Mouse (Mus musculus): Measurements from ENCODE around the gene Hebp1. TPM values are rescaled to one million over a fixed set of nuclear protein-coding genes. Genes with fewer than 3 reads are reported as not detected.

Gene Hebp1
- 3.1 and 3.3 TPM in 2 replicates for polyA plus RNA-seq (2014; fragmentation: Nextera tagmentation; extraction: Ambion mirVana)

- peak; percentile 92 for ATAC-seq (ENCODE audit: low FRiP score)
- peak within 1 kb of the TSS; percentile 96 for H3K4me2 ChIP-seq (replicated peaks)
- WGBS, result 2% methylated on average over 52 of the region's 52 CpGs
Observed at GRCm38 (mm10) chr6:135197921-135198532, at the start of gene Hebp1, which contains the start of gene Fam234b. Gene Hebp1 (minus strand): TSS chr6:135198022. Gene Fam234b (plus strand): TSS chr6:135197977.

GRCm38 (mm10) chr6:135245586-135245985 is 47.8 kb upstream of the Hebp1 start:
- Histone ChIP-seq H3K27me3 (ENCODE audit: control insufficient read depth, insufficient read depth, low read length) (no peaks in the 10 kb centered on the region), H3K9ac (no peak overlapping the region), H3K36me3 (replicated peaks; ENCODE audit: control insufficient read depth, insufficient read depth) (no peaks in the 10 kb centered on the region), H3K4me1 (replicated peaks; ENCODE audit: control insufficient read depth, insufficient read depth, low read length) (peaks cover 5% of the 10 kb centered on the region), H3K4me2 (replicated peaks) (no peak overlapping the region), H3K27ac (no peak overlapping the region), H3K9me3 (ENCODE audit: control insufficient read depth, low read length) (no peaks in the 10 kb centered on the region), H3K4me3 (replicated peaks; ENCODE audit: low read length) (no peak overlapping the region)
- ATAC-seq (ENCODE audit: low FRiP score) (no peak), DNase-seq (ENCODE audit: low spot score) (no peak)
- 51% methylated on average over 8 of the region's 8 CpGs for WGBS

More at GRCm38 (mm10) chr6:135197921-135198532, at the start of gene Hebp1, which contains the start of gene Fam234b:
- no peaks in the 10 kb centered on the region for H3K36me3 ChIP-seq (replicated peaks; ENCODE audit: control insufficient read depth, insufficient read depth)
- H3K9me3 ChIP-seq (ENCODE audit: control insufficient read depth, low read length), result no peaks in the 10 kb centered on the region
- H3K4me1 ChIP-seq (replicated peaks; ENCODE audit: control insufficient read depth, insufficient read depth, low read length), result peaks cover 29% of the 10 kb centered on the region
- peak within 1 kb of the TSS; percentile 90 for H3K4me3 ChIP-seq (replicated peaks; ENCODE audit: low read length)
- H3K27ac ChIP-seq, result peak within 1 kb of the TSS; percentile 88
- peak within 1 kb of the TSS; percentile 87 for H3K9ac ChIP-seq
- DNase-seq (ENCODE audit: low spot score), result peak; percentile 82
- H3K27me3 ChIP-seq (ENCODE audit: control insufficient read depth, insufficient read depth, low read length), result no peaks in the 10 kb centered on the region

- no peak overlapping the region for H3K4me2 ChIP-seq (replicated peaks)
- H3K4me3 ChIP-seq (replicated peaks; ENCODE audit: low read length), result no peak overlapping the region
- H3K4me1 ChIP-seq (replicated peaks; ENCODE audit: control insufficient read depth, insufficient read depth, low read length), result no peaks in the 10 kb centered on the region
- no peak overlapping the region for H3K27ac ChIP-seq
- 94% methylated on average over 8 of the region's 8 CpGs for WGBS
- H3K9me3 ChIP-seq (ENCODE audit: control insufficient read depth, low read length), result no peaks in the 10 kb centered on the region
- H3K9ac ChIP-seq, result no peak overlapping the region
- ATAC-seq (ENCODE audit: low FRiP score), result no peak
- H3K27me3 ChIP-seq (ENCODE audit: control insufficient read depth, insufficient read depth, low read length), result no peaks in the 10 kb centered on the region
- DNase-seq (ENCODE audit: low spot score), result no peak
- peaks cover 17% of the 10 kb centered on the region; the same call in 1 of the 2 replicates for H3K36me3 ChIP-seq (replicated peaks; ENCODE audit: control insufficient read depth, insufficient read depth)
Observed at GRCm38 (mm10) chr6:135240361-135240760, 42.5 kb upstream of the Hebp1 start.

GRCm38 (mm10) chr6:135238211-135238610 is 40.4 kb upstream of the Hebp1 start:
- Histone ChIP-seq H3K9ac (no peak overlapping the region), H3K27ac (no peak overlapping the region), H3K27me3 (ENCODE audit: control insufficient read depth, insufficient read depth, low read length) (no peaks in the 10 kb centered on the region), H3K4me2 (replicated peaks) (no peak overlapping the region), H3K4me1 (replicated peaks; ENCODE audit: control insufficient read depth, insufficient read depth, low read length) (no peaks in the 10 kb centered on the region), H3K4me3 (replicated peaks; ENCODE audit: low read length) (no peak overlapping the region), H3K9me3 (ENCODE audit: control insufficient read depth, low read length) (no peaks in the 10 kb centered on the region), H3K36me3 (replicated peaks; ENCODE audit: control insufficient read depth, insufficient read depth) (peaks cover 39% of the 10 kb centered on the region)
- 45% methylated on average over 4 of the region's 4 CpGs for WGBS
- no peak for ATAC-seq (ENCODE audit: low FRiP score)
- no peak for DNase-seq (ENCODE audit: low spot score)

GRCm38 (mm10) chr6:135237326-135237725 is 39.5 kb upstream of the Hebp1 start:
- H3K27ac ChIP-seq, result no peak overlapping the region
- H3K9ac ChIP-seq, result no peak overlapping the region
- H3K4me1 ChIP-seq (replicated peaks; ENCODE audit: control insufficient read depth, insufficient read depth, low read length), result no peaks in the 10 kb centered on the region
- no peak for DNase-seq (ENCODE audit: low spot score)
- WGBS, result 81% methylated on average over 14 of the region's 14 CpGs
- H3K36me3 ChIP-seq (replicated peaks; ENCODE audit: control insufficient read depth, insufficient read depth), result peaks cover 48% of the 10 kb centered on the region
- no peaks in the 10 kb centered on the region for H3K27me3 ChIP-seq (ENCODE audit: control insufficient read depth, insufficient read depth, low read length)
- no peak overlapping the region for H3K4me3 ChIP-seq (replicated peaks; ENCODE audit: low read length)
- H3K9me3 ChIP-seq (ENCODE audit: control insufficient read depth, low read length), result no peaks in the 10 kb centered on the region
- no peak for ATAC-seq (ENCODE audit: low FRiP score)
- no peak overlapping the region for H3K4me2 ChIP-seq (replicated peaks)

GRCm38 (mm10) chr6:135236576-135236975 is 38.8 kb upstream of the Hebp1 start:
- Histone ChIP-seq H3K36me3 (replicated peaks; ENCODE audit: control insufficient read depth, insufficient read depth) (peaks cover 55% of the 10 kb centered on the region), H3K27ac (no peak overlapping the region), H3K4me3 (replicated peaks; ENCODE audit: low read length) (no peak overlapping the region), H3K9me3 (ENCODE audit: control insufficient read depth, low read length) (no peaks in the 10 kb centered on the region), H3K27me3 (ENCODE audit: control insufficient read depth, insufficient read depth, low read length) (no peaks in the 10 kb centered on the region), H3K4me2 (replicated peaks) (no peak overlapping the region), H3K9ac (no peak overlapping the region), H3K4me1 (replicated peaks; ENCODE audit: control insufficient read depth, insufficient read depth, low read length) (no peaks in the 10 kb centered on the region)
- WGBS, result 85% methylated on average over 3 of the region's 3 CpGs
- ATAC-seq (ENCODE audit: low FRiP score) (no peak), DNase-seq (ENCODE audit: low spot score) (no peak)

- no peaks in the 10 kb centered on the region for H3K9me3 ChIP-seq (ENCODE audit: control insufficient read depth, low read length)
- 95% methylated on average over 3 of the region's 3 CpGs for WGBS
- peaks cover 56% of the 10 kb centered on the region for H3K36me3 ChIP-seq (replicated peaks; ENCODE audit: control insufficient read depth, insufficient read depth)
- no peak overlapping the region for H3K4me3 ChIP-seq (replicated peaks; ENCODE audit: low read length)
- H3K4me1 ChIP-seq (replicated peaks; ENCODE audit: control insufficient read depth, insufficient read depth, low read length), result no peaks in the 10 kb centered on the region
- no peak for ATAC-seq (ENCODE audit: low FRiP score)
- DNase-seq (ENCODE audit: low spot score), result no peak
- no peaks in the 10 kb centered on the region for H3K27me3 ChIP-seq (ENCODE audit: control insufficient read depth, insufficient read depth, low read length)
- H3K27ac ChIP-seq, result no peak overlapping the region
- H3K9ac ChIP-seq, result no peak overlapping the region
- no peak overlapping the region for H3K4me2 ChIP-seq (replicated peaks)
Observed at GRCm38 (mm10) chr6:135235742-135236141, 37.9 kb upstream of the Hebp1 start.

GRCm38 (mm10) chr6:135232443-135233182 is 34.8 kb upstream of the Hebp1 start:
- Histone ChIP-seq H3K36me3 (replicated peaks; ENCODE audit: control insufficient read depth, insufficient read depth) (peaks cover 68% of the 10 kb centered on the region), H3K9ac (no peak overlapping the region), H3K27ac (no peak overlapping the region), H3K4me2 (replicated peaks) (no peak overlapping the region), H3K4me1 (replicated peaks; ENCODE audit: control insufficient read depth, insufficient read depth, low read length) (no peaks in the 10 kb centered on the region), H3K9me3 (ENCODE audit: control insufficient read depth, low read length) (no peaks in the 10 kb centered on the region), H3K4me3 (replicated peaks; ENCODE audit: low read length) (no peak overlapping the region), H3K27me3 (ENCODE audit: control insufficient read depth, insufficient read depth, low read length) (no peaks in the 10 kb centered on the region)
- DNase-seq (ENCODE audit: low spot score), result no peak
- WGBS, result 50% methylated on average over 12 of the region's 12 CpGs
- ATAC-seq (ENCODE audit: low FRiP score), result no peak

GRCm38 (mm10) chr6:135230586-135230985 is 32.8 kb upstream of the Hebp1 start:
- Histone ChIP-seq H3K9me3 (ENCODE audit: control insufficient read depth, low read length) (no peaks in the 10 kb centered on the region), H3K4me2 (replicated peaks) (no peak overlapping the region), H3K27me3 (ENCODE audit: control insufficient read depth, insufficient read depth, low read length) (no peaks in the 10 kb centered on the region), H3K4me1 (replicated peaks; ENCODE audit: control insufficient read depth, insufficient read depth, low read length) (no peaks in the 10 kb centered on the region), H3K27ac (no peak overlapping the region), H3K4me3 (replicated peaks; ENCODE audit: low read length) (no peak overlapping the region), H3K9ac (no peak overlapping the region), H3K36me3 (replicated peaks; ENCODE audit: control insufficient read depth, insufficient read depth) (peaks cover 70% of the 10 kb centered on the region)
- ATAC-seq (ENCODE audit: low FRiP score) (no peak), DNase-seq (ENCODE audit: low spot score) (no peak)
- WGBS, result 87% methylated on average over 6 of the region's 6 CpGs
